Mouse (Mus musculus) megakaryocyte, embryonic 14.5 days (primary cell): ENCODE measurements around the gene Ube3c. TPM values are rescaled to one million over a fixed set of nuclear protein-coding genes. Genes with fewer than 3 reads are reported as not detected.

Experiments
- H3K27me3 ChIP-seq: replicated peaks from 2 replicates; pipeline ENCODE3; 2012; ENCODE audit warnings: inconsistent platforms
- H3K36me3 ChIP-seq: replicated peaks from 2 replicates; pipeline ENCODE3; 2012; ENCODE audit warnings: low read length, inconsistent platforms, mixed read lengths
- H3K4me1 ChIP-seq: 2 replicates; pipeline ENCODE4 v1.6.1; 2012; ENCODE audit warnings: inconsistent platforms
- H3K4me3 ChIP-seq: replicated peaks from 2 replicates; pipeline ENCODE3; 2012; ENCODE audit warnings: moderate library complexity, mild to moderate bottlenecking, inconsistent platforms
- H3K9me3 ChIP-seq: 2 replicates; pipeline ENCODE4 v1.6.1; 2012; ENCODE audit warnings: inconsistent platforms
- FLI1 ChIP-seq: IDR thresholded peaks from 2 replicates; pipeline ENCODE4 v1.6.1; 2012; ENCODE audit warnings: low read length, inconsistent platforms, mixed read lengths
- GATA1 ChIP-seq: IDR thresholded peaks from 3 replicates; pipeline ENCODE4 v1.6.1; 2012; ENCODE audit warnings: mixed read lengths, low read length, inconsistent platforms, borderline replicate concordance
- polyA plus RNA-seq: library from polyadenylated mRNA; stranded (reverse); fragments of >175 nt; gene quantifications from 2 replicates; pipeline ENCODE4 v1.2.3, GENCODE M21; 2012; ENCODE audit warnings: low replicate concordance; ENCODE audit not compliant: insufficient read depth

Gene Ube3c
- polyA plus RNA-seq, 1 experiment = 0.85 TPM

DNA sequence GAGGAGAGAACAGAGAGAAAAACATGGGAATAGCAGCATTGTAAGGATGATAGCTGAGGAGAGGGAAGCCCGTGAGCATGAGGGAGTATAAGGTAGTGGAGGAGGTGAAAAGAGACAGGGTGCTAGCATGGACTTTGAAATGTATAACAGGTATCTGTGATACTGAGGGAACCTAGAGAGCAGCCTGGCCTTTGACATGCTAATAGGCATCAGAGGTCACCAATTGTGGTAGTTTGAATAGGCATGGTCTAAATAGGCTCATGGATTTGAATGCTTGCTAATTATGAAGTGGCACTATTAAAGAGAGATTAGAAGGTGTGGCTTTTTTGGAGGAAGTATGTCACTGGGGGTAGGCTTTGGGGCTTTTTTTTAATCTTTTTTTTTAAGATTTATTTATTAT, 143.9 kb downstream of the Ube3c start:
- H3K9me3 ChIP-seq = no peaks in the 10 kb centered on the region
- H3K4me1 ChIP-seq = peaks cover 17% of the 10 kb centered on the region
- H3K27me3 ChIP-seq = peaks cover 18% of the 10 kb centered on the region
- no peak overlapping the region for H3K4me3 ChIP-seq
- no peak for TF ChIP-seq GATA1
- no peaks in the 10 kb centered on the region for H3K36me3 ChIP-seq

GRCm38 (mm10) chr5:29721159-29721558, 152.1 kb downstream of the Ube3c start:
- peaks cover 13% of the 10 kb centered on the region for H3K27me3 ChIP-seq
- TF ChIP-seq GATA1 = no peak
- TF ChIP-seq FLI1 = no peak
- no peaks in the 10 kb centered on the region for H3K36me3 ChIP-seq
- H3K4me1 ChIP-seq = peaks cover 5% of the 10 kb centered on the region
- peaks cover 13% of the 10 kb centered on the region for H3K9me3 ChIP-seq
- no peak overlapping the region for H3K4me3 ChIP-seq

DNA sequence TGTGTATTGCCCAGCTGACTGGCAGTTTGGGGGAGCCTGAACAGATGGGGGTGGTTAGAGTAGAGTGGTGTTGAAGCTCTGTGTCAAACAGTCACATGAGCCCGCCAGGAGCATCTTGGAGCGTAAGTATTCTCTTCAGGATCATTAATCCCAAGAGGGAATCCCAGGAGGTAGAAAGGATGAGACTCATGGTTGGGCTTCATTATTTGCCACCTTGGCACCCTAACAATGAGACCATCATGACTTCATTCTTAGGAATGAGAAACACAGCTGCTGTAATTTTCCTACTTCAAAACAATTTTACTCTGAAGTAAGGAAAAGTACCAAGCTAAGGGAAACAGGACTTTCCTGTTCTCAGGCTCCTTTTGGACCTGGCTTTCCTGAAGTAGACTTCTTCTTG, 156.3 kb downstream of the Ube3c start:
- peaks cover 13% of the 10 kb centered on the region for H3K9me3 ChIP-seq
- peaks cover 6% of the 10 kb centered on the region for H3K27me3 ChIP-seq
- TF ChIP-seq GATA1 (no peak), FLI1 (no peak)
- H3K4me3 ChIP-seq = no peak overlapping the region
- peaks cover 19% of the 10 kb centered on the region for H3K4me1 ChIP-seq
- H3K36me3 ChIP-seq = no peaks in the 10 kb centered on the region

Other genes starting within 250 kb of the Ube3c start
- 0.41 TPM in 1 of 2 replicates, not detected in the other for gene Lmbr1, start 190.9 kb upstream of the Ube3c start, polyA plus RNA-seq
- gene Nom1, start 134.6 kb upstream of the Ube3c start, polyA plus RNA-seq = 3.1 and 3.7 TPM in 2 replicates
- gene Mnx1, start 90.8 kb upstream of the Ube3c start, polyA plus RNA-seq = not detected in 2 replicates
- 175 and 336 TPM in 2 replicates for gene Dnajb6, start 166.4 kb downstream of the Ube3c start, polyA plus RNA-seq
- gene Gm5129, start 166.7 kb downstream of the Ube3c start, polyA plus RNA-seq = 1.3 TPM in 1 of 2 replicates, not detected in the other